Mouse (Mus musculus) ES-Bruce4 (cell line): ENCODE results near the gene Sap25.

Experiments
- CTCF ChIP-seq: IDR thresholded peaks from one replicate; pipeline ENCODE4 v1.8.1; 2011; ENCODE audit warnings: low read depth, low read length
- EP300 ChIP-seq: IDR thresholded peaks from 2 replicates; pipeline ENCODE4 v1.6.1; 2011; ENCODE audit warnings: low read depth, low read length; ENCODE audit not compliant: insufficient read depth
- POLR2A ChIP-seq: IDR thresholded peaks from one replicate; pipeline ENCODE4 v1.8.1; 2011; ENCODE audit warnings: low read length; ENCODE audit not compliant: insufficient read depth

- no peak for TF ChIP-seq CTCF
- TF ChIP-seq EP300: no peak
- no peak for TF ChIP-seq POLR2A
Observed at GRCm38 (mm10) chr5:137686127-137686790, 45.1 kb downstream of the Sap25 start.
